Mouse (Mus musculus) kidney, postnatal 4 days (tissue): Measurements from ENCODE around the gene Stk26.
A peak's percentile ranks its signal among the peaks of the same experiment; 100 is the strongest.

ENCODE experiments used
- DNase-seq, 2 experiments: peaks; one replicate each; pipeline ENCODE4 v3.0.0; 2021; ENCODE audit warnings: mixed read lengths in 2 of 2

The Stk26 gene

GRCm38 (mm10) chrX:50840847-50841560 lies at the start of gene Stk26:
TSS of gene Stk26 (plus strand) at chrX:50841047.
- DNase-seq: peak; percentile 70 to 81

DNA sequence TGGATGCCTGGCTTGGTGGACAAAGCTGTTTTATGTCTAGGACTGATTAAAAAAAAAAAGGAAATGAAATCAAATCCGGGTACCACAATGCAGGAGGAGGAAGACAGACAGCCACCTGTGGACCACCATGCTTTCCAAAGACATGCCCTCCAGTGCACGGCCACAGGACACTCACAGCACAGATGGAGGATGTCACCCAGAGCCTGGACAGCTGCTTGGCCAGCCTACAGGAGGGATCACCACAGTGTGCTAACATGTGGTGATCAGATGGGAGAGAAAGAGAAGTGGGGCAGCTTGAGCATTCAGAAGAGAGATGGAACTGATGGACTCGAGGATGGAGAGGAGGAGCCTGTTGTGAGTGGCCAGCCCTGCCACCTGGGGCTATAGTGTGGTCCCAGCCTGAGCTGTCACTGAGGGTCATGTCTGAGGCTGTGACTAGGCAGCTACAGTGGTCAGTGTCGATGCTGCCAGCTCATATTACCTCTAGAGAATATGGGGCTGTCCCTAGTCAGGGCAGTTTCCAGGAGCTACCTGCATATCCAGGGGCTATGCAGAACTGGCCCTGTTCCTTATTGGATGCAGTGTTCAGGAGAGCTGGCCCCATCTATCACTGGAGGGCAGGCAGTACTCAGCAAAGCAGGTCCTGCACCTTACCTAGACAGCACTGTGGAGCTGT lies 47.7 kb upstream of the Stk26 start:
- peak; percentile 9 to 12 for DNase-seq

- no peak for DNase-seq
Observed at GRCm38 (mm10) chrX:50797798-50798197, 43.0 kb upstream of the Stk26 start.

GRCm38 (mm10) chrX:50798571-50798970 lies 42.3 kb upstream of the Stk26 start:
- no peak for DNase-seq

DNA sequence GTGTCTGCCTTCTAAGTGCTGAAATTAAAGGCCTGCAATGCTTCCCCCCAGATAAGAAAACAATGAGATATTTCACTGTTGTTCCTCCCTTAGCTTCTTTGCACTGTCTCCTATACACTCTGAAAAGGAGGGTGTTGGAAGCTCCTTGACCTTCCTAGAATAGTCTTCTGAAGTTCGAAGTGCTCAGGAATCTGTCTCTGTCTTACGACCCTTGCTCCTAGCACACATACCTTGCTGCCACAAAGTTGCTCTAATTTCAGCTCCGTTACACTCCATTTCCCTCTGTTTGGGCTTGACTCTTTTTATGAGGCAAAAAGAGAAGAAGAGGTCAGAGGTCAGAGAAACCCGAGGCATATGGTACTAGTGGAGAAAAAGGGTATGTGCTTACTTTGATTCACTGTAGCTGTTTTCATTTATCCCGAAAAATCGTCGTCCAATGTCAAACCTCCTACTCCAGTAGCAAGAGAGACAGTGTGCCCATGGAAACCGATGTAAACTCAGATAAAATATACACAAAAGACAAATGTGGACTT lies 41.1 kb upstream of the Stk26 start:
- no peak for DNase-seq

GRCm38 (mm10) chrX:50805654-50806053 lies 35.2 kb upstream of the Stk26 start:
- no peak for DNase-seq

DNA sequence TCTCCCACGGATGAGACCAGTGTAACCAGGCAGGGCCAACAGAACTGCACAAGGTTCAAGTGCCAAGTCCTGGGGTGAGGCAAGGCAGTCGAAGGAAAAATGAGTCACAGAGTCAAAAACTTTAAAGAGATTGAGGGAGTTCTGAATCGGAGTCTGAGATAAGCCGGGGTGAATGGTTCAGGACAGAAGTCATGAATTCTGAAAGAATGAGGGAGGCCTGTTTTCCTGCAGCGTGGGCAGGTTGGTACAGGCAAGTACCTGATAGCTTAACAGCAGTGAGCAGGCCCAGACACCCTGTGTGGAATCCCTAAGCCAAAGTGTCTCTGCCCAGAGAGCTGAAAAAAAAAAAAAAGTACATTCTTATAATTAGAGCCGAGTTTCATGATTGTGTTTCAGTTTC lies 17.0 kb upstream of the Stk26 start:
- no peak for DNase-seq

DNA sequence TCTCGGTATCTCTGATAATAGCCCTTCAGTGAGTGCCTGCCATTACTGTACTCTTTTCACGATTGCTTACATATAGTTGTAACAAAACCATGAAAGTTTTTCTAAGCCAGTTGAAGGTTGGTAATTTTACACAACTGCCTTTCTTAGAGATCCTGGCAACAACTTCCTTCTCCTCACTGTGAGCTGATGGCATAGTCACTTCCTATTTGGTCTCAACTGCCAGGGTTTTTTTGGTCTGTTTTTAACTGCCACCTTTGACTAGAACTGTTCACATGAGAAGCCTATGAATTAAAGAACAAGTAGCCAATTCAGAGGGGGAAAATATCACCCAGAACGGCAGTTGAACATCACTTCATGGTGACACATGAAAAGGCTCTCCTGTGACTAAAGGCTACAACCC lies 5.3 kb upstream of the Stk26 start:
- no peak for DNase-seq

- DNase-seq: no peak
Observed at GRCm38 (mm10) chrX:50836029-50836691, 4.7 kb upstream of the Stk26 start.

DNA sequence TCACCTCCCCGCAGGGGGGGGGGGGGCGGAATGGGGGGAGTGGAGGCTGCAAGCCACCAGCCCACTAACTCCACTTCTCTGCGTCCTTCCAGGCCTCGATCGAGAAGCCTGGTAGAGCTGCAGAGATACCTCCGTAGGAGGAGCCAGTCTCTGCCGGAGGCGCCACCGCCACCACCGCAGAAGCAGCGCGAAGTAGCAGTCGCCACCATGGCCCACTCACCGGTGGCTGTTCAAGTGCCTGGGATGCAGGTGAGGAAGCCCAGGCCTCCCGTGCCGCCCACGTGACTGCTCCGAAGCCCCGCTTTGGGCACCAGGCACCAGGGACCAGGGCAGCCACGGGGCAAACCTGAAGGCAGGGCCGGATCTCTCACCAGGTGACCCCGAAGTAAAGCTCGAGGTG lies 740 bp downstream of the Stk26 start:
- peak; percentile 25 to 41 for DNase-seq

- no peak for DNase-seq
Observed at GRCm38 (mm10) chrX:50842046-50842445, 1.2 kb downstream of the Stk26 start.

- peak in 1 of 2 experiments; percentile 6 for DNase-seq
Observed at GRCm38 (mm10) chrX:50850428-50851184, 9.8 kb downstream of the Stk26 start.

- no peak for DNase-seq
Observed at GRCm38 (mm10) chrX:50863771-50864170, 22.9 kb downstream of the Stk26 start.

DNA sequence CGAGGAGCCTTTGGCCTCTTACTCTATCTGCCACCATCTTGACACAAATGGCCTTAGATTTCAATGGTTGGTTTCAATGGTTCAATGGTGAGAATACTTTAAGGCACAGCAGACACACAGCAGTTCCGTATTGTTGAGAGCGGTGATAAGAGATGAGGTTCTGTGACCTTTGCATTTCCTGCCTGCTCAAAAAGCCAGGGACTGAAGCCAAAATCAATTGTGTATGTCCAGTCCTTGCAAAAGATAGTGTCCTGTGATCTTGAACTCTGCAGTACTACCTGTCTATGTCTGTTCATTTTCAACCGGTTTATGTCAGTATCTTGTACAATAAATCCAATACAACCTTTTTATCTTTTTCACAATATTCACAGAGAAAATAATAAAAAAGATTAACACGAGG lies 23.9 kb downstream of the Stk26 start:
- no peak for DNase-seq

DNA sequence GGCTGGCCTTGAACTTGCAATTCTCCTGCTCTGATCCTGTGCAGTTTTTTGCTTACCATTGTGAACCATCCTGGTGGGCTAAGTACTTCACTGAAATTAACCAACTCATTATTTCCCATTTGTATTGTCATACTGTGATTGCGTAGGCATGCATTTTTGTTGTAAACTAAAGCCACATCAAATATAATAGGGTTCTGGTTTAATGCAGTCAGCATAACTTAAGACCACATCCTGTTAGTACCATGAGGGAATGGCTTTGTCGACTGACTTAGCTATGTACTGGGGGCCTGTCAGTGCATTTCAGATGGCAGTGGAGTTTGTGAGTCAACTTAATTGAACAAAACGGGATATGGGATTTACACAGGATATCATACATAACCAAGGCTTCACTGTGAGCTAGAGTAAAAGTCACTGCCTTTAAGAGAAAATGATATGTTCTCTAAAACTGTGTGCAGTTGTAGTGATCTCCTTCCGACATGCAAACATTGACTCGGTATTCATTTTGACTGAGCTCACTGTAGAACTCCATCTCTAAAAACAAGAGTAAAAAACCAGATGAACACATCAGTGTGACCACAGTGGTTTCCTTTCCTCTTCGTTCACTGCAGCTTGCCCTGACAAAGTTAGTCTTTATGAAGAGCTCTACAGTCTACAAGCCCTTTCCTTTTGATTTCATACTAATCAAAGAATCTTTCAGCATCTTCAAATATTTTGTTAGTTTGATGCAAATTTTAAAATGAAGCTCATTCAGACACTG lies 33.6 kb downstream of the Stk26 start:
- no peak for DNase-seq

DNA sequence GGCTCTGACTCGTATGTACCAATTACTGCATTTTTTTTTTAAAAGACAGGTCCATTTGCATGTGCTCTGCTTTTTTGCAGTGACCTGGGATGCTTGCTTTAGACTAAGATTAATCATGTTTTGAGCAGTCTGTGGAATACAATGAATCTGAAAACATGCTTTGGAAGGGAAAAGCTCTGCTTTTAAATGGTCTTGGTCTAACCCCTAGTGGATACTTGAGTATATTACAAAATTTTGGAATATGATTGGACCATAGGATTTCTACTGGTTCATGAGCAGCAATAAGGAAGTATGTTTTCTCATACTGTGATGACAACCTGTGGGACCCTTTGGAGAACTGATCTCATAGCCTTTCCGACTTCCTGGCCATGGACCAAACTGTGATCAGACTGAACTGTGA lies 47.2 kb downstream of the Stk26 start:
- DNase-seq: no peak

DNA sequence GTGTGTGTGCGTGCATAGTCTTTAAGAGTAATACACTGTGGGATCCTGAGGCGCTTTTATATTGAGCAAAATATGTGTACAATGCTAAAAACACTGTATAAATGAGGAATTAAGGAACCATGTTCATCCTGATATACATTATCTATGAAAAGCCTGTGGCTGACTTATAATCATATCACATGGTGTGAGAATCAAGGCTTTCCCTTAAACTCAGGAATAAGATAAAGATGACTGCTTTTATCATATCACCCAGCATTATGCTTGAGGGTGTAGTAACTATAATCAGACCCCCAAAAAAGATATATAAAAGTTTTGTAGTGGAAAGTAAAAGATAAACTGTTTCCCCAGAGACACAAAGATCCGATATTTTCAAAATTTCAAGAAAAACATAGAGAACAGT lies 62.6 kb downstream of the Stk26 start:
- no peak for DNase-seq

GRCm38 (mm10) chrX:50909915-50910314 lies 69.1 kb downstream of the Stk26 start:
- DNase-seq: no peak

DNA sequence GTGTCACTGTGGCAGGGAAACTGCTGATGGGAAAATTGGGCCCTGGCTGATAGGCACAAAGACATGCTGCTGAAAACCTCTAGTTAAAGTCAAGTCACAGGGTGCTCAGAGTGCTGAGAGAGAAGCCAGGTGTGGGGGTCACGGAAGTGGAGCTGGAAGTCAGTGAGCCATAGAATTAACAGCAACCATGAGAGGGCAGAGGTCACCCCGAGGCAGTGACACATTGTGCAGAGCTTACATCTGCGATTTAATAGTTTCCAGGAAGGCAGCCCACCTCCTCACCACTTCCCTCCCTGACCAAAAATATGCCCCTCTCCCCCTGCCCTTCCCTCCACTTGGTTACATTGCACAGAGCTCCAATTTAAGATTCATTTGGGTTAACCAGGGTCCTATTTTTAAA lies 76.5 kb downstream of the Stk26 start:
- DNase-seq: peak; percentile 4 to 30

DNA sequence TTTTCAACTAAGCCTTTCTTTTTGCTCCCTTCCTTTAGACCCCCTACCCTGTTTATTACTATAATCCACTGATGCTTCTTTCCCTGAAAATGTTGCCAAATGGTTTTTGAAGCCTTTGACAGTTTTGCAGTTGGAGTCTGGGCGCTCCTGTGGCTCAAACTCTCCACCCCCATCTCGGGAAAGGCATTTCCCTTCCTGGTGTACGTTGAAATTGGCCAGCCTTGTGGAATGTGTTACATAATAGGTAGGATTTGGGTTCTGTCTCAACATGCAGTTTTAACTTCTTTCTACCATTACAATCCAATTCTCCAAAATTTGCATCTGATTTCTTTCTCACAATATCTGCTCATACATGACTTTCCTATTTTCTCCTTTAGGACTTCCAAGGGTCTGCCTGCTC lies 77.9 kb downstream of the Stk26 start:
- DNase-seq: no peak

GRCm38 (mm10) chrX:50924629-50925364 lies 84.0 kb downstream of the Stk26 start:
- DNase-seq: peak; percentile 2 to 29
